Mouse (Mus musculus): ENCODE results near the gene Pla2g2f. TPM values are rescaled to one million over a fixed set of nuclear protein-coding genes. Genes with fewer than 3 reads are reported as not detected.

Gene Pla2g2f
- total RNA-seq, 2 experiments from 2014 or later = 0.14 TPM; not detected in 1

DNA sequence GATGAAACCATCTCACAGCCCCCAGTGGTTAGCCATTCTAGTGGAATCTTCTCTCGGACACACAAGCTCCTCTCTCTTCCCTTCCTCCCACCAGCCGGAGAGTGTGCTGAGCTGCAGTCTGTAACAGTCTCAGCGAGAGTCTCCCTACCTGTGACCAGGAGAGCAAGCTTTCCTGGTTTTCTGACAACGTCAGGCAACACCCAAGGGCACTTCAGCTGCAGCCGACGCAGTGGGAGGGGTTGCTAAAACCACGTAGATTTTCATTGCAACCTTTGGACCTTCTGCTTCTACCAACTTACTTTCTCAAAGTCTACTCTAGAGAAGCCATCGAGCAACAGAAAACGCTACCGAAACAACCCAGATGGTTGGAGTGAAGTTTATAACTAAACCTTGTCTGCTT is 14.5 kb upstream of the Pla2g2f start:
- DNase-seq (ENCODE audit: low spot score in 2 of 2) = no peak

- no peak for DNase-seq (ENCODE audit: low spot score in 2 of 2)
These were observed 4.8 kb upstream of the Pla2g2f start for GRCm38 (mm10) chr4:138762266-138762665.

DNA sequence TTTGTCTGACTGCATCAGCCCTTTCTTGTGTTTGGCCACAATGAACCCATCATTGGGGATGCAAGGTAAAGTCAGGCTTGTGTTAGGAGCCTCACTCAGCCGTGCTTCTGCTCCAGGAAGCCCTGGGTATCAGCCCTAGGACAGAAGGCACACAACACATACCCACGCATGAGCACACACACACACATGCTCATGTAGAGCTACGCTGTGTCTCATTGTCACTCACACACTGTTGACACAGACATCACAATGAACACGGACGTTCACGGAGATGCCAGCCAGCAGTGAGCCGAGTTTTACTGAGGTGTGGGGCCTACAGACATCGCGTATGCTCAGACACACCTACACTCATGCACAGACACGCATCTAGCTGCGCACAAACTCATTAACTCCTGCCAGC is 1.4 kb downstream of the Pla2g2f start:
- DNase-seq (ENCODE audit: low spot score in 2 of 2) = no peak

- no peak for DNase-seq (ENCODE audit: low spot score in 2 of 2)
These were observed 2.0 kb downstream of the Pla2g2f start for GRCm38 (mm10) chr4:138755439-138755838.

DNA sequence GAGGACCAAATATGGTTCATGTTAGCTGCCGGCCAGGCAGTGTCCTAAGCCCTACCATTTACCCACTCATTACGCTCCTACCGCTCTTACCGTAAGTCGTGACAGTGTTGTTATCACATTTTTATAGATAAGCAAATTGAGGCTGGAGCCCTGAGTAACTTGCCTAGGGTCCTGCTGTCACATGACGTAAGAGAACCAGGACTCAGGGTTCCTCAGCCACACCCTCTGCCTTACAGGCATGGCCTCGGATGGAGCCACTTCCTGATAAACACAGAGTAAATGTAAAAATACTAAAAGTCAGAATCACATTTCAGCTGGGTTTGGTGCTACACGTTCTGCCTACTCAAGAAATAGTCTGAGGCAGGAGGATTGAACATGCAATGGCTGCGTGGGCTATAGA is 3.0 kb downstream of the Pla2g2f start:
- no peak for DNase-seq (ENCODE audit: low spot score in 2 of 2)

DNA sequence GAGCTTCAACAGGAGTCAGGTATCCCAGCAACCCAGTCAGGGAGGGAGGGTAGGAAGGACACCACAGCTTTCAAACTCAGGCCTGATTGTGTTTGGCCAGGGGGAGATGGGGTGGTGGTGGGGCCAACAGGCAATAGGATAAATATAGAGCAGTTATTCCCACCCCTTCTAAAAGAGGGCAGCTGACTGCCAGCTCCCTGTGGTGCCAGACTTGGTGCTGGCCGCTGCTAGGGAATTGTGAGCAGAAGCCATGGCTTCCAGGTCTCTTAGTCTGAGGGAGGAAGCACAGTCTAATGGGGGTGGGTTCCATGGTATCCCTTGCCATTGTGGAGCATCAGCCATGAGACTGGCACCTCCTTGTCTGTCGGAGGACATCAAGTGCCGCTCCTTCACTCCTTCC is 3.8 kb downstream of the Pla2g2f start:
- no peak for DNase-seq (ENCODE audit: low spot score in 2 of 2)

GRCm38 (mm10) chr4:138752603-138753002 is 4.8 kb downstream of the Pla2g2f start:
- DNase-seq (ENCODE audit: low spot score in 2 of 2) = no peak

DNA sequence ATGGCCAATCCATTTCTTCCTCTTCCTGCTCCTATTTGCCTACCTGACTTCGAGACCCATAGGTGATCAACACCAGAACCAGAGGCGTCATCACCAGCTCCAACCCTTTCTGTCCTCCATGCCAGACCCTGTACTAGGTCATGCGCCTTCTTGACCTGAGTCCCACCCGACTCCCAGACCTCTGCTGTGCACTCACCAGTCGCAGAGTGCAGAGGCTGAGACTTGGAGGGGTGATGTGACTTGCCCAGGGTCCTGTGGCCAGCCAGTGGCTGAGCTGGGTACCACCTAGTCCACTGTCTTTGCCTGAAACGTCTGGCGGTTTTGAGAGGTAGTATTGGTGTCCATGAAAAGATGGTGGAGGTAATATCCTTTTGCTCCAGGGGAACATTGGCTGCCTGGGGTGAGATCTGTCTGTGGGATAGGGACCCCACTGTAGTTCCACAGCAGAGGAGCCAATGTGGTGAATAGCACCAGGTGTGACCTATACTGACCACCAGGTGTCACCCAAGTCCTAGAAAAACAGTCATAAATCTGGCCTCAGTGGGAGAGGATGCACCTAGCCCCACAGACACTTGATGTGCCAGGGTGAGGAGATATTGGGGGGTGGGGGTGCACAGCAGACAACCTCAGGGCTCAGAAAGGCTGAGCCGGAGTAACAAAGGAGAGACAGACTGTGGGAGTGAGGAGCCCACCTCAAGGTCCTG is 8.9 kb downstream of the Pla2g2f start:
- peak; percentile 53 to 67 for DNase-seq (ENCODE audit: low spot score in 2 of 2)

DNA sequence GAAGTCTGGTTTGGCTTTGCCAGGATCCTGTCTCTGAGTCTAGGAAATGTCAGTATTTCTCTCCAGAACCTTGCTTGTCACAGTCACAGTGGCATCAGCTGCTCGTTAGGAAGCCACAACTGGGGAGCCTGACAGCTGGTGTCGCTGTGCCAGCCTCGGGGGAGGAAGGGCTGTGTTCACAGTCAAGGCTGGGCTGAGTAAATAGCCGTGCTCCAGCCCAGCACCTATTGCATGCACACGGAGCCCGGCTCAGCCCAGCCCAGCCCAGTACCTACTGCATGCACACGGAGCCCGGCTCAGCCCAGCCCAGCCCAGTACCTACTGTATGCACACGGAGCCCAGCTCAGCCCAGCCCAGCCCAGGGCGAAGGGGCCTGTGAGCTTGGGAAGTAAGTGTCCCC is 9.6 kb downstream of the Pla2g2f start:
- peak; percentile 47 to 64 for DNase-seq (ENCODE audit: low spot score in 2 of 2)

DNA sequence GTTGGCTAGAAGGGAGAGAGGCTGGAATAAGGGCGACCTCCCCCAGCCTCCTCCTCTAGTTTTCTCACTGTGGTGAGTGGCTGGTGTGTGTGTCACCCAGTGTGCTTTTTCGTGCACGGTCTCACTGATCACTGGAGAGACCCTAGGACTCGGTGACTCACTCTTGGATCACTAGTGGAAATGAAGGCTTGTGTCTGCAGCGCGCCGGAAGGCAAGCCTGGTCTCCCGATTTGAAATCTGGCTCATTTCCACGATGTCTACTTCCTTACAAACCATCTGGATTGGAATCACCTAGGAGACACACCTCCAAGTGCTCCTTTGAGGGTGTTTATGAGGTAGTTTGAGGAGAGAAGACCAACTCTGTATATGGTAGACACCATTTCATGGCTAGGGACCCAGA is 10.6 kb downstream of the Pla2g2f start:
- no peak for DNase-seq (ENCODE audit: low spot score in 2 of 2)

- no peak for DNase-seq (ENCODE audit: low spot score in 2 of 2)
These were observed 11.5 kb downstream of the Pla2g2f start for GRCm38 (mm10) chr4:138745884-138746283.

DNA sequence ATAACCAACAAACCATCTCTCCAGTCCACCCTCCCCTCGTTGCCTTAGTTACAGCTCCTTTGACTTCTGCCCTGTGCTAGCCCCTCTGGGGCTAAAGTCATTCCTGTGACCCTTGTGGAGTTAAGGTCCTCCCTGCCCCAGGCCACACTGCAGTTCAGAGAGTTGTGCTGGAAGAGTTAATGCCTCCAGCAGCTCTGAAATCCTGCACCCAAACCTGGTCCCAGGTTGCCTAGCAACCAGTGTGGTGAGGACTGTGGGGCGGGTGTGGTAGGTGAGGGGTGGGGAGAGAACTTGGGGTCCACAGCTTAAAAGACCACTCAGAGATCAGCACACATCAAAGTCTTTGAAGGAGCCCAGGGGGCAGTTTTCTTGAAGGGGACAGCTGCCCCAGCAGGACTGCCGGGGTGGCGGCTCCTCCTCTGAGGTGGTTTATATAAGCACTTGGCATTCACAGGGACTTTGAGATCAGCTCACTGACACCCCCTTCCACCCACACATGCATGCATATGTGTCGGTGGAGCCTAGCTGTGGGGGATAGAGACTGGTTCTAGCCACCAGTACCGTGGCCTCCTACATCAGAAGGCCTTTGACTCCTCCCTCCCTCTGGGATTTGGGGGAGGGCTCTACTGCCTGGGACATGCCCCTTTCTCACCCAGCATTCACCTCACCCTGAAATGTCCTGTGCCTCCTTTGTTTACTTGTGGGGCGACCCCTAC is 18.1 kb downstream of the Pla2g2f start:
- DNase-seq (ENCODE audit: low spot score in 2 of 2) = peak; percentile 39 to 60

GRCm38 (mm10) chr4:138737031-138737430 is 20.4 kb downstream of the Pla2g2f start, which contains the start of gene Ubxn10:
TSS of gene Ubxn10 (minus strand) at chr4:138737167.
- DNase-seq (ENCODE audit: low spot score in 2 of 2) = no peak

GRCm38 (mm10) chr4:138734863-138735262 is 22.6 kb downstream of the Pla2g2f start:
- DNase-seq (ENCODE audit: low spot score in 2 of 2) = peak in 1 of 2 experiments; percentile 38

- no peak for DNase-seq (ENCODE audit: low spot score in 2 of 2)
These were observed 23.3 kb downstream of the Pla2g2f start for GRCm38 (mm10) chr4:138734105-138734504.

DNA sequence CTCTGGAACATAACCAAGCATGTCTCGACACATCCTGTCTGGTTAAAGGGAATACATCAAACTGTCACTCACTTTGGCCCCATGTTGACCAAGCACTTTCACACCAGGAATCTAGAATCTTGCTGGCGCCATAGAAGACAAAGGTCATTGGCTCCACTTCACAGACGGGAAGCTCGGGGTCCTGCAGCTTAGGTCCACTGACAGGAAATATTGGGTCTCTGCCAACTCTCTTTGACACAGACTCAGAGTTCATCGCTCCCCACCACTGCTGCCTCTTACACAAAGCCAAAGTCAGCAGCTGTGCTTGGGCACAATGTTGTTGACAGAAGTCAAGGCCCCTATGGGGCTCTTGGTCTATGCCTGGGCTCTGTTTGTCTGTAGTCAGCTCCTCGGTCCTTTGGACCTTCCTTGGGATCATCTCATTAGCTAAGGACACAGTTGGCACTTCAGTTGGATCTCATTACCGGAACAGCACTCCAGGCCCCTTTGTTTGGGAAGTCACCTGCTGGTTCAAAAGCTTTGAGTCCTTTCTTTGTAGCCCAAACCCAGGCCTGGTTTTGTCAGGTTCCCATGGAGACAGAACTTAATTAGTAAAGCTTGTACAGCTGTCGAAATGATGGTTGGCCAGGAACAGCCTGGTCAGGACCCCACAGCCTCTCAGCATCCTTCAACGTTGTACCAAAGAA is 28.3 kb downstream of the Pla2g2f start:
- no peak for DNase-seq (ENCODE audit: low spot score in 2 of 2)

DNA sequence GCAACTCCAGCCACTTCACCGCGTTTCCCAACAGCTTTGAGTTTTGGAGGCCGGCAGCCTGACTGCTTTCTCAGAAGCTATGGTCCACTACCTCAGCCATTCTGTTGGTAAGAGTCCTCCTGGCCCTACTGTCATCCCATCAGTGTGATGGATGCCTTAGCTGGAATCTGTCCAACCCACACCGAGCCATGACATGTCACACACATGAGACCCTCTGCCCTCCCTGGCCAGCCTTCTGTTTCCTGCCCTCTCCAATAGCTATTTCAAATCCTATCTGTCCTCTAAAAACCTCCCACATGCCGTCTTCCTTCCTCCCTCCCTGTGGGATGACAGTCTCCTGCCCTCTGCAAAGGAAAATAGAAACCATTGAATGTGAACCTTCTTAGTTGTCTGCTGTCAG is 31.7 kb downstream of the Pla2g2f start:
- DNase-seq (ENCODE audit: low spot score in 2 of 2) = no peak

GRCm38 (mm10) chr4:138725127-138725461 is 32.3 kb downstream of the Pla2g2f start:
- peak in 1 of 2 experiments; percentile 46 for DNase-seq (ENCODE audit: low spot score in 2 of 2)

DNA sequence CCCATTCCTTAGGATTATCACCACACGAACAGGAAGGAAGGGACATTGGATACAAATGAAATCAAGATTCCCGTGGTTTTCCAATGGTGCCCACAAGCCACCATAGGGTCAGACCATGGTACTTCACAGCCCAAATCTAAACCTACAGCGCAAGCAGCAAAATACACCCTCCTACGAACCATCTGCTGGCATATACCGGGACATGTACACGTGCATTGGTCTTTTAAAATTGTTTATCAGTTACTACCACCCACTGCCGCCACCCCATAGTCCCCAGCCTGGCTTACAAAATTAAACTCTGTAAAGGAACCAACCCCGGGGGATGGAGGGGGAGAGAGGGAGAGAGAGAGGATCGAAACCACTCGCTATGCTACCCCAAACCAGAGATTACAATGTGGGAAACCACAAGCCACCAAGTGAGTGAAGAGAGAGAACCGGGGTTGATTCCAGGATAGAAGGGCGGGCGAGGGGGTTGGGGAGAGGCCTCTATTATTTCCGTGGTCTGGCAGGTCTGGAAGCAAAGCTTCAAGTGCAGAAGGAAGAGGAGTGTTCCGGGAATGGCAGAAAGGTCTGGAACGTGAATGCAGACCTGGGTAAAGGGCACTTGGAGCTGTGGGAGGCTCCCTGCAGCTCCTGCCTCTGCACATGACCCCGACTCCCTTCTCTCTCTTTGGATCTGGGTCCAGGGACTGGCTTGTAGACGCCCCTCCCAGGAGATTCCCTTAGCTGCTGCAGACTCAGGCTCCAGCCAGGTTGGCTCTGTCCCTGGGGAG is 32.9 kb downstream of the Pla2g2f start, which contains the start of gene Pla2g2c:
TSS of gene Pla2g2c (plus strand) at position 439 of the 773 bp plus-strand sequence.
- DNase-seq (ENCODE audit: low spot score in 2 of 2) = peak; percentile 61 to 68

GRCm38 (mm10) chr4:138723493-138724281 is 33.7 kb downstream of the Pla2g2f start:
- peak; percentile 78 to 88 for DNase-seq (ENCODE audit: low spot score in 2 of 2)

DNA sequence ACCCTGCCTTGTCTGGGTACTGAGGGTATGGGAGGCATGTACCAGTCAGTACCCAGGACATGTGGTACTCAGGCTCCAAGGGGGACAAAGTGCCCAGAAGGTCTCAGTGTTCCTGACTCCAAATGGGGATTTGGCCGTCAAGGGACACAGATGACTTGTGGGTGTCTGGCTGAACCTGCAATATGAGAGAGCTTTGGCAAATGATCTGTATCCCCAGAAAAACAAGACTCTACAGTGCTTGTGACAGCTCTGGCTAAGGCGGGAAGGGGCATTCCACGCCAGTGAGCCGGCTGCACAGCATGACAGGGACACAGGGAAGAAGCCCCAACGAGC is 38.2 kb downstream of the Pla2g2f start:
- no peak for DNase-seq (ENCODE audit: low spot score in 2 of 2)
